Mouse (Mus musculus) embryonic facial prominence, embryonic 13.5 days (tissue): ENCODE results near the gene Wbp2nl. TPM values are rescaled to one million over a fixed set of nuclear protein-coding genes. Genes with fewer than 3 reads are reported as not detected.

Source experiments
- ATAC-seq: fragments of 200-750 bp; cut with Nextera tagmentation; 2 replicates; pipeline ENCODE4 v1.8.0; 2017; ENCODE audit warnings: low read depth; ENCODE audit not compliant: insufficient number of reproducible peaks, insufficient read depth, low FRiP score, low TSS enrichment
- H3K27ac ChIP-seq: fragments of 300-500 bp; sonication (generic); 2 replicates; pipeline ENCODE4 v1.5.1; 2015; ENCODE audit warnings: moderate library complexity, mild to moderate bottlenecking, inconsistent platforms
- H3K27me3 ChIP-seq: fragments of 300-500 bp; sonication (generic); 2 replicates; pipeline ENCODE4 v1.6.1; 2015; ENCODE audit warnings: mild to moderate bottlenecking, inconsistent platforms
- H3K36me3 ChIP-seq: fragments of 300-500 bp; sonication (generic); 2 replicates; pipeline ENCODE4 v1.6.1; 2015; ENCODE audit warnings: mild to moderate bottlenecking, inconsistent platforms
- H3K4me1 ChIP-seq: fragments of 300-500 bp; sonication (generic); 2 replicates; pipeline ENCODE4 v1.6.1; 2015; ENCODE audit warnings: inconsistent platforms
- H3K4me2 ChIP-seq: fragments of 300-500 bp; sonication (generic); 2 replicates; pipeline ENCODE4 v1.6.1; 2015; ENCODE audit warnings: moderate library complexity, mild to moderate bottlenecking, inconsistent platforms
- H3K4me3 ChIP-seq: fragments of 300-500 bp; sonication (generic); 2 replicates; pipeline ENCODE4 v1.5.1; 2015; ENCODE audit warnings: mild to moderate bottlenecking, inconsistent platforms
- H3K9ac ChIP-seq: fragments of 300-500 bp; sonication (generic); 2 replicates; pipeline ENCODE4 v1.6.1; 2015; ENCODE audit warnings: mild to moderate bottlenecking, inconsistent platforms
- H3K9me3 ChIP-seq: fragments of 300-500 bp; sonication (generic); 2 replicates; pipeline ENCODE4 v1.6.1; 2016; ENCODE audit warnings: inconsistent platforms
- WGBS: fragments of 180-500 bp; shearing (Covaris S2); methylation state at CpG from one replicate; pipeline ENCODE4 v1.1.7; 2015; ENCODE audit warnings: mixed read lengths; 5-methylcytosine and 5-hydroxymethylcytosine counted together
- polyA plus RNA-seq: library from polyadenylated mRNA; unstranded; fragments of >200 nt; fragmentation: Nextera tagmentation; extraction: Ambion mirVana; gene quantifications from 2 replicates; pipeline ENCODE4 v1.2.1, GENCODE M21; 2015

Wbp2nl gene
- polyA plus RNA-seq, 1 experiment from 2014 or later = not detected

DNA sequence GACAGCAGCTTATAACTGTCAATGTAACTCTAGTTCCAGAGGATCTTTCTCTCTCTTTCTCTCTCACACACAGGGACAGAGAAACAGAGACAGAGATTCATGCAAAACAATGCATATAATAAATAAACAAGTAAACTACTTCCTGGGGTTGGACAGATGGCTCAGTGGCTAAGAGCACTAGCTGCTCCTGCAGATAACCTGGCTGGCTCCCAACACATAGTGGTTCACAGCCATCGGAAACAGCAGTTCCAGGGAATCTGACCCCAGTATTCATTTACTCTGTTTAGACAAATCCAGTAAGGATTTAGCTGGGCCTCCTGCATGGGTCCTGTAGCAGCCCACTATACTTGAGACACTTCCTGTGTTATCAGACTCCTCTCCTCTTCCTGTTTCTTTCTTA is 20.9 kb downstream of the Wbp2nl start:
- no peak overlapping the region for H3K4me3 ChIP-seq
- no peak for ATAC-seq
- H3K9ac ChIP-seq = no peak overlapping the region
- no peaks in the 10 kb centered on the region for H3K27me3 ChIP-seq
- H3K4me2 ChIP-seq = no peak overlapping the region
- no peaks in the 10 kb centered on the region for H3K9me3 ChIP-seq
- H3K4me1 ChIP-seq = peaks cover 12% of the 10 kb centered on the region
- H3K36me3 ChIP-seq = no peaks in the 10 kb centered on the region
- 59% methylated on average over 1 of the region's 1 CpGs for WGBS
- H3K27ac ChIP-seq = no peak overlapping the region

- H3K4me1 ChIP-seq = peaks cover 14% of the 10 kb centered on the region
- no peak overlapping the region for H3K27ac ChIP-seq
- no peak for ATAC-seq
- WGBS = 66% methylated on average over 8 of the region's 8 CpGs
- H3K4me2 ChIP-seq = no peak overlapping the region
- no peaks in the 10 kb centered on the region for H3K9me3 ChIP-seq
- H3K27me3 ChIP-seq = no peaks in the 10 kb centered on the region
- no peak overlapping the region for H3K4me3 ChIP-seq
- H3K36me3 ChIP-seq = no peaks in the 10 kb centered on the region
- no peak overlapping the region for H3K9ac ChIP-seq
Observed at GRCm38 (mm10) chr15:82322195-82322594, 23.4 kb downstream of the Wbp2nl start.

- Histone ChIP-seq H3K9ac (no peak overlapping the region), H3K27ac (no peak overlapping the region), H3K9me3 (no peaks in the 10 kb centered on the region), H3K4me2 (no peak overlapping the region), H3K36me3 (peaks cover 17% of the 10 kb centered on the region), H3K4me3 (no peak overlapping the region), H3K4me1 (peaks cover 14% of the 10 kb centered on the region), H3K27me3 (no peaks in the 10 kb centered on the region)
- 58% methylated on average over 2 of the region's 2 CpGs for WGBS
- no peak for ATAC-seq
Observed at GRCm38 (mm10) chr15:82325382-82325781, 26.6 kb downstream of the Wbp2nl start.

- 88% methylated on average over 4 of the region's 4 CpGs for WGBS
- no peaks in the 10 kb centered on the region for H3K9me3 ChIP-seq
- H3K9ac ChIP-seq = no peak overlapping the region
- H3K4me2 ChIP-seq = no peak overlapping the region
- H3K4me3 ChIP-seq = no peak overlapping the region
- no peak overlapping the region for H3K27ac ChIP-seq
- ATAC-seq = no peak
- no peaks in the 10 kb centered on the region for H3K27me3 ChIP-seq
- peaks cover 48% of the 10 kb centered on the region for H3K36me3 ChIP-seq
- peaks cover 24% of the 10 kb centered on the region for H3K4me1 ChIP-seq
Observed at GRCm38 (mm10) chr15:82335194-82335593, 36.4 kb downstream of the Wbp2nl start.

DNA sequence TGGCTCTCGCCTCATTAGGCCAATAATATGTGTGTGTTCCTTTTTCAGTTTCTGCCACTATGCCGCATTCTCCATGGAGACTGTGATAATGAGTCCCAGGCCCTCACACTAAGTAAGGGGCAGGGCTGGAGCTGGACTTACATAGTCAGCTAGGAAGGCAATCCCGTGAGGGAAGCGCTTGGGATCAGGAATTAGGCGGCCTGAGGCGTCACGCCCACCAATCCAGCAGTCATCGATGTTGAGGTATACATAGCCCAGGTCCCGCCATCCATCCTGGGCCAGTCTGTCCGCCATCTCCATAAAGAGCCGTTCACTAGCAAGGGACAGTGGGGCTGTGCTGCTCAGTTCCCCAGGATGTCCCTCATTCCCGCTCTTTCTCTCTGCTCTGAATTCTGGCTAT is 37.9 kb downstream of the Wbp2nl start:
- Histone ChIP-seq H3K27me3 (no peaks in the 10 kb centered on the region), H3K36me3 (peaks cover 43% of the 10 kb centered on the region), H3K9ac (0 out of 2 replicates have a peak overlapping the region, but pooled peaks have one; percentile 4), H3K9me3 (no peaks in the 10 kb centered on the region), H3K4me3 (no peak overlapping the region), H3K4me2 (no peak overlapping the region), H3K4me1 (peaks cover 37% of the 10 kb centered on the region), H3K27ac (no peak overlapping the region)
- WGBS = 69% methylated on average over 12 of the region's 12 CpGs
- ATAC-seq = no peak

- 37% methylated on average over 4 of the region's 4 CpGs for WGBS
- H3K9ac ChIP-seq = peak overlapping the region; percentile 78
- peak overlapping the region; percentile 61 for H3K4me3 ChIP-seq
- H3K36me3 ChIP-seq = peaks cover 31% of the 10 kb centered on the region
- H3K9me3 ChIP-seq = no peaks in the 10 kb centered on the region
- no peaks in the 10 kb centered on the region for H3K27me3 ChIP-seq
- H3K4me2 ChIP-seq = peak overlapping the region; percentile 74
- H3K4me1 ChIP-seq = peaks cover 44% of the 10 kb centered on the region
- no peak for ATAC-seq
- H3K27ac ChIP-seq = peak overlapping the region; percentile 33; the same call in 1 of the 2 replicates
Observed at GRCm38 (mm10) chr15:82337875-82338274, 39.1 kb downstream of the Wbp2nl start.

DNA sequence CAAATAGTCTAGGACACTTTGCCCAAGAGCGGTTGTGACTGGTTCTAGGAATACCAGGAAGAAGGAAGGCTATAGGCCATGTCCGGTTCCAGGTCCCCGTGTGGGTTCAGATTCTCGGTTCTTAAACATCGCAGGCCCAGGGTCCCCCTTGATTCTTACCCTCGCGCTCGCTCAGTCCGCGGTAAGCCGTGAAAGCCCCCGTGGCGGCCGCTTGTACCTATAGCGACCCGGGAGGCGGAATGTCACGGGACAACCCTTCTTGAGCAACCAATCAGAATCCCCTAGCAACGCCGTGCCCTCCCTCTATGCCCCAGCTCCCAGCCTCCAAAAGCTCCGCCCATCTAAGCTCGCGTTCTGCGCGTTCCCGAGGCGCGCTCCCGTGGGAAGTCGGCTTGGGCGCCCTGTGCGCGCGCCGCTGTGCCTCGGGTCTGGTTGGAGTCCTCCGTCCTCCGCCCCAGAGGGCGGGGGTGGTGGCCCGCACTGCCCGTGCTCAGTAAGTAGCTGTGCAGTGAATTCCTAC is 39.9 kb downstream of the Wbp2nl start, which contains the start of the genes Naga, Pheta2 and Smdt1:
TSS of gene Naga (minus strand) at position 333 of the 520 bp plus-strand sequence.
TSS of gene Pheta2 (plus strand) at position 350 of the 520 bp plus-strand sequence.
TSS of gene Smdt1 (plus strand) at position 367 of the 520 bp plus-strand sequence.
- peaks cover 44% of the 10 kb centered on the region for H3K4me1 ChIP-seq
- no peaks in the 10 kb centered on the region for H3K27me3 ChIP-seq
- peaks cover 37% of the 10 kb centered on the region for H3K36me3 ChIP-seq
- H3K4me2 ChIP-seq = peak within 1 kb of the TSS; percentile 74
- peak; percentile 85 for ATAC-seq
- under 1% methylated on average over 41 of the region's 41 CpGs for WGBS
- H3K27ac ChIP-seq = peak within 1 kb of the TSS; percentile 78
- H3K9me3 ChIP-seq = no peaks in the 10 kb centered on the region
- H3K4me3 ChIP-seq = peak within 1 kb of the TSS; percentile 61
- peak within 1 kb of the TSS; percentile 78 for H3K9ac ChIP-seq

- H3K4me2 ChIP-seq = peak overlapping the region; percentile 74
- H3K36me3 ChIP-seq = peaks cover 38% of the 10 kb centered on the region
- no peaks in the 10 kb centered on the region for H3K9me3 ChIP-seq
- H3K9ac ChIP-seq = peak overlapping the region; percentile 78
- peak overlapping the region; percentile 61 for H3K4me3 ChIP-seq
- peaks cover 44% of the 10 kb centered on the region for H3K4me1 ChIP-seq
- WGBS = 58% methylated on average over 10 of the region's 10 CpGs
- H3K27me3 ChIP-seq = no peaks in the 10 kb centered on the region
- 0 out of 2 replicates have a peak overlapping the region, but pooled peaks have one; percentile 12 for H3K27ac ChIP-seq
- no peak for ATAC-seq
Observed at GRCm38 (mm10) chr15:82339150-82339549, 40.4 kb downstream of the Wbp2nl start.

DNA sequence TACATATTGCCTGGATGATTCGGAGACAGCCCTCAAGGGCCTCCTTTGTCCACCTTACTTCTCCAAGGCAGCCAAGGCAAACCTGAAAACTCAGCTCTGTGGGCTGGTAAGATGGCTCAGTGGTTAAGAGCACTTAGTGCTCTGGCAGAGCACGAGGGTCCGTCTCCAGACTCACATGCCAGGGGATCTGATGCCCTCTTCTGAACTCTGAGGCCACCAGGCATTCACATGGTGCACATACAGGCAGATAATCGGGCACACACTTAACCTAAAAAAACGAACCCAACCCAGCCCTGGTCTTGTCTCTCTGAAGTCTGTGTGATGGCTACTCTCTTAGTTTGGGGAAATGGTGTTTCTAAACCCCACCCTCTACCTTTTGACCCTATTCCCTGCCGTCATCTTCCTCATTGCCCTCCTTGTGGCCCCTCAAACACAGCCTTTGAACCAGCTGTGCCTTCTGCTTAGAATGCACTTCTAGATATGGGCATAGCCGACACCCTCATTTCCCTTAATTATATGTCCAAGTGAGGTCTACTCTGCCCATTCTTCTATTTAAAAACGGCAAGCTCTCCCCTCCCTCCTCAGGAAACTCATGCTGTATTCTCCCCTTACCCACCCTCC is 41.0 kb downstream of the Wbp2nl start:
- Histone ChIP-seq H3K4me2 (no peak overlapping the region), H3K36me3 (peaks cover 32% of the 10 kb centered on the region), H3K4me3 (no peak overlapping the region), H3K9me3 (no peaks in the 10 kb centered on the region), H3K9ac (no peak overlapping the region), H3K4me1 (peaks cover 44% of the 10 kb centered on the region), H3K27ac (peak overlapping the region; percentile 78), H3K27me3 (no peaks in the 10 kb centered on the region)
- WGBS = 72% methylated on average over 8 of the region's 8 CpGs
- ATAC-seq = no peak

DNA sequence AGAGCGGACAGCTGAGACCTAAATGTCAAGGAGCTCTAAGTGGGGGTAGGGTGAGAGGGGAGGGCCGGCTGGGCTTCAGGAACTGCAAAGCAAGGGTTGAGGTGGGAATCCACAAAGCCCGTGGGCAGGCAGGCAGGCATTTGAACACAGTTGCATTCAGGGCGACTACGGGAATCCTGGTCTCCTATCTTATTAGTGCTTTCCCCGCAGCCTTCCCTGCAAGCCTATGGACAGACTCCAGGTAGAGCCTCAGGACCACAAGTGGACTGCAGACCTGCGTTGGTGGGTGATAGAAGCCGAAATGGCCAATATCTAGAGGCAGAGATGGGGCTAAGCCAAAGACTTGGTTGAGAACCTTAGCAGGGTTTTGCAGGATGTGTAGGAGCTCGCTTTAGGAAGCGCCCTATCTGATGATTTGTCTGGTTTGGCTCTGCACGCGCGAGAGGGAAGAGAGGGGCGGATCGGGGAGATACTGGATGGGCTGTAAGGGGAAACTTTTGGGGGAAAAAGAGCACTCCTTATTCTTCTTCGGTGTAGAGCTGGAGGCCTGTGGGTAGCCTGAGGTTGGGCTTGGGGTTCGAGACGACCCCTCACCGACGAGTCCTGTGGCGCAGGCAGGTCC is 41.8 kb downstream of the Wbp2nl start:
- peaks cover 24% of the 10 kb centered on the region for H3K36me3 ChIP-seq
- peak overlapping the region; percentile 88 for H3K9ac ChIP-seq
- peak overlapping the region; percentile 79 for H3K4me2 ChIP-seq
- no peak for ATAC-seq
- peak overlapping the region; percentile 59 for H3K4me3 ChIP-seq
- WGBS = 43% methylated on average over 21 of the region's 21 CpGs
- no peaks in the 10 kb centered on the region for H3K27me3 ChIP-seq
- peaks cover 44% of the 10 kb centered on the region for H3K4me1 ChIP-seq
- H3K9me3 ChIP-seq = no peaks in the 10 kb centered on the region
- H3K27ac ChIP-seq = peak overlapping the region; percentile 78

DNA sequence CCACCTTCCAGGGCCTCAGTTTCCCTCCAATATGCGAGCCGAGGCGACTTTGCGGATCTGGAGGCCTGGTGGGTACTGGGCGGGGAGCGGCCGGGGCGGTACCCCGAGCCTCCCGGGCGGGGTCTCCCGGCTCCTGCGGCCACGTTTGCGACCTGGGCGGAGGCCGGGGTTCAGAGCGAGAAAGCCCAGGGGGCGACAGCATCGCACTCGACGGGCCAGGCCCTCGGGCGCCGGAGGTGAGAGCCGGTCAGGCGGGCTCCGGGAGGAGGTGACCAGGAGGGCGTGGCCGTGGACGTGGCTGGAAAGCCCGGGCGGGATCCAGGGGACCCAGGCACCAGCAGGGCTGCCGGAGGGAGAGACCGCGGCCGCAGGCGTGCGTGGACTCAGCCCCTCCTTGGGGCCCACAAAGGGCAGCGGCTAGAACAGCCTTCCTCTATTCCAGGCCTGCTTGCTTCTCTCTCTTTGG is 42.3 kb downstream of the Wbp2nl start:
- H3K9me3 ChIP-seq = no peaks in the 10 kb centered on the region
- H3K9ac ChIP-seq = peak overlapping the region; percentile 88
- peak overlapping the region; percentile 59 for H3K4me3 ChIP-seq
- peak overlapping the region; percentile 79 for H3K4me2 ChIP-seq
- WGBS = 3% methylated on average over 40 of the region's 40 CpGs
- H3K27ac ChIP-seq = peak overlapping the region; percentile 78
- H3K27me3 ChIP-seq = no peaks in the 10 kb centered on the region
- ATAC-seq = no peak
- H3K4me1 ChIP-seq = peaks cover 44% of the 10 kb centered on the region
- peaks cover 19% of the 10 kb centered on the region for H3K36me3 ChIP-seq
